Mouse (Mus musculus) neural tube, embryonic 14.5 days (tissue): Measurements from ENCODE around the gene Klf12. TPM values are rescaled to one million over a fixed set of nuclear protein-coding genes. Genes with fewer than 3 reads are reported as not detected.
"Not testable (repeated sequence)": the region's sequence is repeated elsewhere in the genome, so short reads cannot be mapped to it uniquely, and the experiment has no call there.

Experiments used
- ATAC-seq: fragments of 200-750 bp; cut with Nextera tagmentation; 2 replicates; pipeline ENCODE4 v1.8.0; 2017; ENCODE audit warnings: low read depth, mild to moderate bottlenecking, moderate TSS enrichment, moderate library complexity
- H3K27ac ChIP-seq: fragments of 300-500 bp; sonication (generic); 2 replicates; pipeline ENCODE4 v1.5.1; 2014; ENCODE audit warnings: low read depth, mild to moderate bottlenecking, control low read depth, low read length, moderate library complexity, mixed read lengths
- H3K27me3 ChIP-seq: fragments of 300-500 bp; sonication (generic); 2 replicates; pipeline ENCODE4 v1.6.1; 2014; ENCODE audit warnings: low read length; ENCODE audit not compliant: control insufficient read depth, insufficient read depth
- H3K36me3 ChIP-seq: fragments of 300-500 bp; sonication (generic); 2 replicates; pipeline ENCODE4 v1.6.1; 2014; ENCODE audit warnings: low read length, mixed read lengths; ENCODE audit not compliant: control insufficient read depth, insufficient read depth
- H3K4me1 ChIP-seq: fragments of 300-500 bp; sonication (generic); 2 replicates; pipeline ENCODE4 v1.6.1; 2014; ENCODE audit warnings: low read length; ENCODE audit not compliant: control insufficient read depth, insufficient read depth
- H3K4me2 ChIP-seq: fragments of 300-500 bp; sonication (generic); 2 replicates; pipeline ENCODE4 v1.6.1; 2014; ENCODE audit warnings: mild to moderate bottlenecking, low read depth, low read length, control low read depth
- H3K4me3 ChIP-seq: fragments of 300-500 bp; sonication (generic); 2 replicates; pipeline ENCODE4 v1.5.1; 2014; ENCODE audit warnings: low read depth, low read length, control low read depth, mixed read lengths
- H3K9ac ChIP-seq: fragments of 300-500 bp; sonication (generic); replicated peaks from 2 replicates; pipeline ENCODE4 v1.6.1; 2014; ENCODE audit warnings: low read depth, mild to moderate bottlenecking, control low read depth, low read length, mixed read lengths
- H3K9me3 ChIP-seq: fragments of 300-500 bp; sonication (generic); 2 replicates; pipeline ENCODE4 v1.6.1; 2016; ENCODE audit warnings: low read length; ENCODE audit not compliant: control insufficient read depth
- WGBS: fragments of 180-500 bp; shearing (Covaris S2); extraction: QIAGEN DNeasy Blood & Tissue Kit; methylation state at CpG from one replicate; pipeline ENCODE4 v1.1.7; 2014; 5-methylcytosine and 5-hydroxymethylcytosine counted together
- polyA plus RNA-seq: library from polyadenylated mRNA; unstranded; fragments of >200 nt; fragmentation: Nextera tagmentation; extraction: Ambion mirVana; gene quantifications from 2 replicates; pipeline ENCODE4 v1.2.1, GENCODE M21; 2014

The Klf12 gene
- polyA plus RNA-seq, 1 experiment from 2014 or later = 43.7 TPM

DNA sequence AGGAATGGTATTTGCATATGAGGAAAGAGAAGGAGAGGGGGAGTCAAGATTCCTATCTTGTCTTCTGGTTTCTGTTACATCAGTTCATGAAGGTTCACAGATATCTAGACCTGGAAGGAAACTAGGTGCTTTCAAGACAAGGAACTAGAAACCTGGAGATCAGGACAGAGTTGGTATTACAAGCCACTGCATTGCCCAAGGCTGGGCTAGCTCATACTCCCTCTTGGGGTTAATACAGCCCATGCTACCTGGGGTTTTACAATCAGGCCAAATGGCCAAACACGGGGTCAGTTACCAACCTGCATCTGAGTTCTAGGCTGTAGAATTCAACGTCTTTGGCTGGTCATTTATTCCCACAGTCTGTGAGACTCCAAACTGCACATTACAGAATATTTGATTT, 398.9 kb downstream of the Klf12 start:
- Histone ChIP-seq H3K4me2 (no peak overlapping the region), H3K4me3 (no peak overlapping the region), H3K4me1 (no peaks in the 10 kb centered on the region), H3K36me3 (no peaks in the 10 kb centered on the region), H3K27me3 (no peaks in the 10 kb centered on the region), H3K9ac (no peak overlapping the region), H3K9me3 (no peaks in the 10 kb centered on the region), H3K27ac (no peak overlapping the region)
- WGBS = 33% methylated on average over 2 of the region's 2 CpGs
- ATAC-seq = no peak

DNA sequence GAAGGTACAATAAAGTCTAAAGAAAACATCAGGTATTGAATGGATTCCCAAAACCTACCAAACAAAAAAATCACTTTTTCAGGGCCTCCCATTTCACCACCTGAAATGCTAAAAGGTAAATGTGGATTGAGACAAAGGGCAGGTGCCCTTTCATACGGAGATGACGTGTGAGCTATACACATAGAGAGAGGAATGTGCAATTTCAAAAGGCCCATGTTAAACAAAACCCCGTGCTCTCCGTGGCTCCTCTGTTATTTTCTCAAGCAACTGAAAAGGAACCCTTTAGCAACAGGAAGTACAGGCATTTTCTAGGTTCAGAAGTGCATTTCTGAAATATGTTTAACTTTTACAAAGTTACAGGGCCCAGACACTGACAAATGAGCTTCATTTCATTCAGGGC, 399.4 kb downstream of the Klf12 start:
- 70% methylated on average over 4 of the region's 4 CpGs for WGBS
- Histone ChIP-seq H3K36me3 (no peaks in the 10 kb centered on the region), H3K27me3 (no peaks in the 10 kb centered on the region), H3K4me2 (no peak overlapping the region), H3K9ac (no peak overlapping the region), H3K9me3 (no peaks in the 10 kb centered on the region), H3K4me1 (no peaks in the 10 kb centered on the region), H3K4me3 (no peak overlapping the region), H3K27ac (no peak overlapping the region)
- no peak for ATAC-seq

DNA sequence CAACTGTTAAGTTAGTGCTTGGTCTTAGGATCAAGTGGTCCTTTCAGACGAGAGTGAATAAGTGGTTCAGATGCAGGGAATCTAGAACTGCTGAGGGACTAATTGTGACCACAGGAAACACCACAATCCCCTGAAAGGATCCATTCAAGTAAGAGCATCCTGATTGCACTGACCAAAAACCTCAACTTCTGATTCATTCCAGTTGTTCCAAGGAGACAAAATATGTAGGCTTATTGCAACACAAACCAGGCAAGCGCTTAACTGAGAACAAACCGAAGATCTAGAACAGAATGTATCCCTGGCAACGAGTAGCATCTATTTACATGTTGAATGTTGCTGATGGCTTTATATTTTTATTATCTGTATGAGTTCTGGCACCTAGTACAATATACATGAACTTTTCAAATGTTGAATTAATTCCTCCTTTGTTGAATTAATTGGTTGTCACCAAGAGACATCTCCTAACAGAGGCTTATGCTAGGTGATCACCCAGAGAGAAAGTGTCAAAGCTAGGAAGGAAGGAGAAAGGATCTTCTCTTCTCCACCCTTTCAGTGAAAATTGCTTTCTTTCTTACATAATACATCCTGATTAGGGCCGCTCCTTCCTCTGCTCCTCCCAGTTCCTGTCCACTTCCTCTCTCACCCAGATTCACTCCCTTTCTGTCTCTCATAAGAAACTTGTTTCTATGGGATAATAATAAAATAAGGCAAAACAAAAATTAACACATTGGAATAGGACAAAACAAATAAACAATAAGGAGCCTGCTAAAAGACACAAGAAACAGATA, 407.5 kb downstream of the Klf12 start:
- WGBS = 88% methylated on average over 5 of the region's 5 CpGs
- no peak overlapping the region for H3K27ac ChIP-seq
- H3K9ac ChIP-seq = no peak overlapping the region
- H3K4me2 ChIP-seq = no peak overlapping the region
- no peak for ATAC-seq
- H3K4me1 ChIP-seq = no peaks in the 10 kb centered on the region
- no peaks in the 10 kb centered on the region for H3K27me3 ChIP-seq
- H3K4me3 ChIP-seq = no peak overlapping the region
- peaks cover 11% of the 10 kb centered on the region for H3K36me3 ChIP-seq
- H3K9me3 ChIP-seq = no peaks in the 10 kb centered on the region

DNA sequence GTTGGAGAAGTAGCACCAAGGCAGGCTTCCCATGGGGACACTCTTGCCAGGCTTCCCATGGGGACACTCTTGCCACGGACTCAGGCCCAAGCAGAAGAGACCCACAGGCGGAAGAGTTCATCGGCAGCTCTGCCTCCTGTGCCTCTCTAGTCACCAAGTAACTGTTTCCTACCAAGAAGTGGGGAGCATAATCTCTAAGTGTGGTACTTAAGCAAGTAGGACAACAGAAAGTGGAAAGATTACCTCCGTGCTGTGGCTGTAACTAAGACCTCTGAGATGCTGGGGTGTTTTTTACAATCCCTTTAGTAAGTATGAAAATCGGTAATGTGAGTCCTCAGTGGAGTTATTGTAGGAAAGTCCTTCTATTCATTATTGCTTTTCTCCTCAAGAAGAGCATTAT, 410.8 kb downstream of the Klf12 start:
- ATAC-seq = no peak
- Histone ChIP-seq H3K4me1 (no peaks in the 10 kb centered on the region), H3K36me3 (peaks cover 11% of the 10 kb centered on the region), H3K9ac (no peak overlapping the region), H3K27ac (no peak overlapping the region), H3K4me3 (no peak overlapping the region), H3K27me3 (no peaks in the 10 kb centered on the region), H3K4me2 (no peak overlapping the region), H3K9me3 (no peaks in the 10 kb centered on the region)
- 90% methylated on average over 5 of the region's 5 CpGs for WGBS

DNA sequence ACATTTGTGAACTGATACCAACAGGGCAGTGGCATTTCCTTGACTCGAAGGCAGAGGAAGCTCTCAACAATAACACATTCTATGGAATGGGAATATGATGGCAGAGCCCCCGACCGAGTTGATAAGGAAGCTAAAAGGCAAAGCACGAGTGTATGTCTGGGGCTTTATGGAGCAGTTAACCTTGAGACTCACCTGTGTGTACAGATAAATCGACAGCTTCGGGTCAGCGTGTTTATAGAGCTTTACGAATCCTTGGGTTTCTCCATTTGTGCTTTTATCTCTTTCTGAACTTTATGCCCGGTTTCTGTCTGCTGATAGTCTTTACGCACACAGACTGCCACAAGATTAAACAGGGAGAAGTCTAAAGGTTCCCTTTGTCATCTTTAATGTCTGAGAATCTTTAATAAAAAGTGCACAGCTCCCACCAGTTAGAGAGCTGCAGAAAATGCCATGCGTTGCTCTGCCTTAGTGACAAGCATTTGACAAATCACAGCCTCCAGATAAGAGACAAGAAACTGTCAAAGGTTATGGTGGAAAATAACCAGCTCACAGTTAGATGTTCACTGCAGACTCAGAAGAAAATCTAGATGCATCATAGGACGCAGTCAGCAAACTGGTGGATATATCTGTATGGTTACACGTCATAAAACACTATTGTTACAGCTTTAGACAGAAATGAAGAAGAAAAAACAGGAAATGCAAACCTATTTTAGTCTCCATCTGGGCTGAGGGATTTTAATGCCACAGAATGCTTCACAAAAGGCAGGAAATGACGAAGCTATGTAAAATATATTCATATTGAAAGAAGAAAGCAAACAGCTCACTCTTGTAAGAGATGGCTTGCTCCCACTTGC, 428.1 kb downstream of the Klf12 start:
- Histone ChIP-seq H3K36me3 (no peaks in the 10 kb centered on the region), H3K9me3 (no peaks in the 10 kb centered on the region), H3K27me3 (no peaks in the 10 kb centered on the region), H3K4me1 (no peaks in the 10 kb centered on the region), H3K4me2 (no peak overlapping the region), H3K4me3 (no peak overlapping the region), H3K27ac (no peak overlapping the region), H3K9ac (no peak overlapping the region)
- WGBS = 79% methylated on average over 14 of the region's 14 CpGs
- no peak for ATAC-seq

DNA sequence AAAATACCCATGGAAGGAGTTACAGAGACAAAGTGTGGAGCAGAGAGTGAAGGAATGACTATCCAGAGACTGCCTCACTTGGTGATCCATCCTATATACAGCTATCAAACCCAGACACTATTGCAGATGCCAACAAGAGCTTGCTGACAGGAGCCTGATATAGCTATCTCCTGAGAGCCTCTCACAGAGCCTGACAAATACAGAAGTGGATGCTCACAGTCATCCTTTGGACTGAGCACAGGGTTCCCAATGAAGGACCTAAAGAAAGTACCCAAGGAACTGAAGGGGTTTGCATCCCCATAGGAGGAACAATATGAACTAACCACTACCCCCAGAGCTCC, 430.0 kb downstream of the Klf12 start:
- not testable (repeated sequence) for H3K4me1 ChIP-seq, H3K4me3 ChIP-seq, ATAC-seq, H3K9ac ChIP-seq, H3K27ac ChIP-seq, H3K36me3 ChIP-seq, H3K27me3 ChIP-seq, H3K9me3 ChIP-seq, H3K4me2 ChIP-seq

DNA sequence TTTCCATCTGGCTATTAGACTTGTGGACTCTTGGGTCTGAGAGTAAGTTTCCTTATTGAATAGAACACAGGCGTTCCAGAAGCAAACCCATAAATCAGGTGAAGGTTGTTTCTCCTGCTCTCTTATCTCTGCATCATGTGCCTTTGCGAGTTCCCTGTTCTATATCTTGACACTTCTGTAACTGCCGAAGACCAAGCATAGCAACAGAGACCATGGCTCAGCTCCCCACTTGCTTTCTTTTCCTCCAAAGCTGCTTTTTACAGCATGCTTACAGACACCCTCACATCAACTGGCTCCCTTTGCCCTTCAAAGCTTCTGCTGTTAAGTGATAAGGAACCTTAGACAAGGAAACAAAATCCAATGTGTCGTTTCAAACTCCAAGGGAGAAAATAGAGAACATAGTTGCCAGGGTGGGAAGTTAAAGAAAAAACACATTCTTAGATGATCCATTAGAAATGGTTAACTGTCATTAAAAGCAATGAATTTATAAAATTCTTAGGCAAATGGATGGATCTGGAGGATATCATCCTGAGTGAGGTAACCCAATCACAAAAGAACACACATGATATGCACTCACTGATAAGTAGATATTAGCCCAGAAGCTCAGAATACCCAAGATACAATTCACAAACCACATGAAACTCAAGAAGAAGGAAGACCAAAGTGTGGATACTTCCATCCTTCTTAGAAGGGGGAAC, 430.6 kb downstream of the Klf12 start:
- not testable (repeated sequence) for H3K4me1 ChIP-seq, H3K27ac ChIP-seq, ATAC-seq, H3K9me3 ChIP-seq, H3K27me3 ChIP-seq, H3K36me3 ChIP-seq, H3K9ac ChIP-seq, H3K4me2 ChIP-seq, H3K4me3 ChIP-seq
- 82% methylated on average over 4 of the region's 4 CpGs for WGBS

DNA sequence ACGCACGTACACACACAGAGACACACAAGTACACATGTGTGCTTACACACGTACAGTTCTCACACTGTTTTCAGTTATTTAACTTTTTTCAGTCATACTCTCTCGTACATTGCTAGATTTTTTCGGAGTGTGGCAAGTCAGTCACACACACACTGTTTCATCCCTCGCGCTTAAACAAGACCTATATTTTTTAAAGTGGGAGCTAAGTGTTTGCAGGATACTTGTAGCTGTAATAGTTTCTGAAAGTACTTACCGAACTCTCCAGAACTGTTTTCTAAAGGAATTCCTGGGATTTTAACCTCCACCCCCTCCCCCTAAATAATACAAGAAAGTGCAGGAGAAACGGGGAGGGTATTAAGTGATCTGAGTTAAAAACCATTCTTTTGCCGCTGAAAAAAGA, 434.1 kb downstream of the Klf12 start:
- no peaks in the 10 kb centered on the region for H3K4me1 ChIP-seq
- WGBS = 89% methylated on average over 10 of the region's 10 CpGs
- H3K9ac ChIP-seq = no peak overlapping the region
- no peak for ATAC-seq
- H3K9me3 ChIP-seq = no peaks in the 10 kb centered on the region
- no peaks in the 10 kb centered on the region for H3K36me3 ChIP-seq
- H3K4me3 ChIP-seq = no peak overlapping the region
- H3K27ac ChIP-seq = no peak overlapping the region
- H3K4me2 ChIP-seq = no peak overlapping the region
- H3K27me3 ChIP-seq = no peaks in the 10 kb centered on the region

DNA sequence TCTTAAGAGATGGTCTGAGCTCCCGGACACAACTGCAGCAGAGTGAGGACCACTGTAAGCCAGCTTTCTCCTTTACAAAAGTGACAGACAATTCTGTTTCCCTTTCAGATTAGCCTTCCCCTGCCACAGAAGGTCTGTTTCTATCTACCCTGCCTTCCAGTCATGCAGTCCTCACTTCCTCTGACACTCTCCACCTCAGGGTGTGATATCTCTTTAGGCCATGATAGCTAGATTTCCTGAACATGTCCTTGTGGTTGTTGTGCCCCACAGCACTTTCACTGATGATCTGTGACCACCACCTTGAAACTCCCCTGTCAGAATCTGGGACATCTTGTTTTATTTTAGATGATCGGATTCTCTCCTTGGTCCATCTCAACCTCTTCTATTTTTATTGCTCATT, 437.0 kb downstream of the Klf12 start:
- no peak overlapping the region for H3K4me2 ChIP-seq
- no peak overlapping the region for H3K27ac ChIP-seq
- ATAC-seq = no peak
- H3K36me3 ChIP-seq = no peaks in the 10 kb centered on the region
- no peak overlapping the region for H3K4me3 ChIP-seq
- H3K9ac ChIP-seq = no peak overlapping the region
- no peaks in the 10 kb centered on the region for H3K4me1 ChIP-seq
- H3K9me3 ChIP-seq = no peaks in the 10 kb centered on the region
- WGBS = 88% methylated on average over 2 of the region's 2 CpGs
- no peaks in the 10 kb centered on the region for H3K27me3 ChIP-seq
